Mouse (Mus musculus): ENCODE data around the gene Tacr2.

- no peak for TF ChIP-seq GATA1 (IDR thresholded peaks at IDR 0.05; ENCODE audit: low read length)
- TF ChIP-seq TAL1 (IDR thresholded peaks at IDR 0.05; ENCODE audit: low read length): no peak
Observed at GRCm38 (mm10) chr10:62311464-62311863, 59.2 kb downstream of the Tacr2 start.
